Mouse (Mus musculus): ENCODE measurements around the gene Ptcd3. TPM values are rescaled to one million over a fixed set of nuclear protein-coding genes. Genes with fewer than 3 reads are reported as not detected.
"Not testable (repeated sequence)": the region's sequence is repeated elsewhere in the genome, so short reads cannot be mapped to it uniquely, and the experiment has no call there.

Ptcd3 gene
- polyA plus RNA-seq, 1 experiment from 2014 or later: 82.5 TPM

GRCm38 (mm10) chr6:71846906-71847305 is 61.6 kb downstream of the Ptcd3 start:
- not testable (repeated sequence) for H3K9me3 ChIP-seq; H3K4me2 ChIP-seq; H3K4me1 ChIP-seq; H3K27me3 ChIP-seq; ATAC-seq (ENCODE audit: insufficient number of reproducible peaks, low FRiP score, low TSS enrichment, low read depth); H3K27ac ChIP-seq; H3K9ac ChIP-seq; H3K4me3 ChIP-seq
- peaks cover 31% of the 10 kb centered on the region for H3K36me3 ChIP-seq
- 90% methylated on average over 6 of the region's 6 CpGs for WGBS

- Histone ChIP-seq H3K4me1 (no peaks in the 10 kb centered on the region), H3K36me3 (peaks cover 8% of the 10 kb centered on the region), H3K9me3 (no peaks in the 10 kb centered on the region), H3K27me3 (no peaks in the 10 kb centered on the region), H3K27ac (no peak overlapping the region), H3K9ac (no peak overlapping the region), H3K4me2 (no peak overlapping the region), H3K4me3 (no peak overlapping the region)
- WGBS: 82% methylated on average over 1 of the region's 1 CpGs
- no peak for ATAC-seq (ENCODE audit: insufficient number of reproducible peaks, low FRiP score, low TSS enrichment, low read depth)
Measured at GRCm38 (mm10) chr6:71840597-71841290, 67.8 kb downstream of the Ptcd3 start.

- Histone ChIP-seq H3K36me3 (peaks cover 10% of the 10 kb centered on the region), H3K9me3 (no peaks in the 10 kb centered on the region), H3K4me1 (no peaks in the 10 kb centered on the region), H3K27me3 (no peaks in the 10 kb centered on the region), H3K27ac (no peak overlapping the region), H3K4me3 (no peak overlapping the region), H3K4me2 (no peak overlapping the region), H3K9ac (no peak overlapping the region)
- ATAC-seq (ENCODE audit: insufficient number of reproducible peaks, low FRiP score, low TSS enrichment, low read depth): no peak
Measured at GRCm38 (mm10) chr6:71839815-71840214, 68.7 kb downstream of the Ptcd3 start.

GRCm38 (mm10) chr6:71836811-71837210 is 71.7 kb downstream of the Ptcd3 start:
- no peaks in the 10 kb centered on the region for H3K27me3 ChIP-seq
- H3K4me1 ChIP-seq: peaks cover 8% of the 10 kb centered on the region
- H3K9me3 ChIP-seq: no peaks in the 10 kb centered on the region
- H3K4me2 ChIP-seq: no peak overlapping the region
- no peak overlapping the region for H3K27ac ChIP-seq
- no peak for ATAC-seq (ENCODE audit: insufficient number of reproducible peaks, low FRiP score, low TSS enrichment, low read depth)
- peaks cover 17% of the 10 kb centered on the region for H3K36me3 ChIP-seq
- H3K9ac ChIP-seq: no peak overlapping the region
- WGBS: 88% methylated on average over 2 of the region's 2 CpGs
- no peak overlapping the region for H3K4me3 ChIP-seq

GRCm38 (mm10) chr6:71831581-71831960 is 77.0 kb downstream of the Ptcd3 start:
- no peaks in the 10 kb centered on the region for H3K27me3 ChIP-seq
- H3K4me3 ChIP-seq: peak overlapping the region; percentile 97
- peak overlapping the region; percentile 94 for H3K27ac ChIP-seq
- H3K4me2 ChIP-seq: peak overlapping the region; percentile 68
- H3K36me3 ChIP-seq: peaks cover 16% of the 10 kb centered on the region
- peak; percentile 99 for ATAC-seq (ENCODE audit: insufficient number of reproducible peaks, low FRiP score, low TSS enrichment, low read depth)
- under 1% methylated on average over 21 of the region's 21 CpGs for WGBS
- H3K9me3 ChIP-seq: no peaks in the 10 kb centered on the region
- peak overlapping the region; percentile 76 for H3K9ac ChIP-seq
- peaks cover 9% of the 10 kb centered on the region for H3K4me1 ChIP-seq

GRCm38 (mm10) chr6:71830690-71831580 is 77.6 kb downstream of the Ptcd3 start, which contains the start of gene Immt:
Gene Immt (plus strand): TSS chr6:71831331.
- peak within 1 kb of the TSS; percentile 97 for H3K4me3 ChIP-seq
- H3K27ac ChIP-seq: peak within 1 kb of the TSS; percentile 94
- peak within 1 kb of the TSS; percentile 76 for H3K9ac ChIP-seq
- peak; percentile 100 for ATAC-seq (ENCODE audit: insufficient number of reproducible peaks, low FRiP score, low TSS enrichment, low read depth)
- H3K9me3 ChIP-seq: no peaks in the 10 kb centered on the region
- H3K36me3 ChIP-seq: peaks cover 13% of the 10 kb centered on the region; the same call in 1 of the 2 replicates
- H3K27me3 ChIP-seq: no peaks in the 10 kb centered on the region
- peak within 1 kb of the TSS; percentile 68 for H3K4me2 ChIP-seq
- peaks cover 9% of the 10 kb centered on the region for H3K4me1 ChIP-seq
- under 1% methylated on average over 64 of the region's 64 CpGs for WGBS

Other genes with a start within 250 kb of the Ptcd3 start
- 13.5 and 18.0 TPM in 2 replicates for gene Reep1, start 201.2 kb downstream of the Ptcd3 start, polyA plus RNA-seq (2015; fragmentation: Nextera tagmentation; extraction: Ambion mirVana)
- gene Mrpl35, start 81.8 kb downstream of the Ptcd3 start, polyA plus RNA-seq (2015; fragmentation: Nextera tagmentation; extraction: Ambion mirVana): 55.5 and 60.0 TPM in 2 replicates
- 150 and 157 TPM in 2 replicates for gene Immt, start 77.4 kb downstream of the Ptcd3 start, polyA plus RNA-seq (2015; fragmentation: Nextera tagmentation; extraction: Ambion mirVana)
- gene Polr1a, start 303 bp upstream of the Ptcd3 start, polyA plus RNA-seq (2015; fragmentation: Nextera tagmentation; extraction: Ambion mirVana): 26.2 and 29.5 TPM in 2 replicates
- 31.0 and 36.0 TPM in 2 replicates for gene St3gal5, start 188.8 kb upstream of the Ptcd3 start, polyA plus RNA-seq (2015; fragmentation: Nextera tagmentation; extraction: Ambion mirVana)